Mouse (Mus musculus) 3134 (cell line): ENCODE data around the gene Gm21637.
"Not testable (repeated sequence)": the region's sequence is repeated elsewhere in the genome, so short reads cannot be mapped to it uniquely, and the experiment has no call there.

ENCODE experiments used
- DNase-seq: peaks from one replicate; pipeline ENCODE4 v3.0.0-alpha.2; 2011; ENCODE audit warnings: low spot score; ENCODE audit not compliant: insufficient read length; ENCODE audit errors: extremely low read depth

Gene Gm21637

DNA sequence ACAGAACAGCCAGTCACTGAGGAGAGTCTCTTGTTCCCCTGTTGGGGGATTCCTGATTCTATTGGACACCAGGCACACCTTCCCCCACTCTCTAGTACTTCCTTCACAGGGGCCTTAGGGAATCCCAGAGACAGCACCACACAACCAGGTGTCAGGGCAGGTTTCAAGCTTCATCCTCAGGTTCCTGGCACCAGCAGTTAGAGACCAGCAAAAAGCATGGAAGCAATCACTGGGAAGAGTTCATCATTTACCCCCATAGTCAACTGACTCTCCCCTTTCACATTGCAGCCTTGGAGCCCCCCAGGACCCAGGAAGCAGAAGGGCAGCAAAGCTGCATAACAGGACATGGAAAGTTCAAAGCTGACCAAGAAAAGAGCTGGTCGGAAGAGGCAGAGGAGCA is at the start of gene Gm21637:
TSS of gene Gm21637 (plus strand) at position 301 of the 400 bp plus-strand sequence.
- not testable (repeated sequence) for DNase-seq
